Mouse (Mus musculus): ENCODE data around the gene Gm15127. TPM values are rescaled to one million over a fixed set of nuclear protein-coding genes. Genes with fewer than 3 reads are reported as not detected.
"Not testable (repeated sequence)": the region's sequence is repeated elsewhere in the genome, so short reads cannot be mapped to it uniquely, and the experiment has no call there.

Gene Gm15127
- not detected in 2 replicates for polyA plus RNA-seq (2016; fragmentation: Nextera tagmentation; extraction: Ambion mirVana)

DNA sequence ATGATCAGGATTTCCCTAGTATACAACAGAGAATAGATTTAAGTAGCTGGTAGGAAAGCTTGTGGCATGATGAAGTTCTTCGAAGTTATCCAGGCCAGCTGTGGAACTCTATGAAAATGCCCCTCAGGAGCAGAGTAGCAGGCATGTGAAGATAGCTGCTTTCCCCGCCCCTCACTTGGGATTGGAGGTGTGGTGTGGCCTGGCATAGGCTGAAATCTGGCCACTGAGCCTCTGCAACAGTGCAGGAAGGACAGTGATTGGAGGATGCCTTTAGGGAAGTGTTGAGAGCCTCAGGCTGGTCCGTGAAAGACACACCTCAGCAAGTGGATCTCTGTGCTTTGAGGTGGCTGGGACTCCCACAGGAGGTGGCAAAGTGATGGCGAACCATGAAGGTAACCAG is at the start of gene Gm15127:
Gene Gm15127, plus strand, starts transcription at position 301 of the 400 bp plus-strand sequence.
- H3K36me3 ChIP-seq; H3K9me3 ChIP-seq; H3K27ac ChIP-seq; ATAC-seq (ENCODE audit: insufficient number of reproducible peaks, insufficient read depth, low FRiP score, low TSS enrichment); H3K4me1 ChIP-seq; H3K27me3 ChIP-seq; H3K4me3 ChIP-seq; H3K4me2 ChIP-seq (replicated peaks); H3K9ac ChIP-seq: not testable (repeated sequence)
- WGBS = 89% methylated on average over 3 of the region's 4 CpGs

DNA sequence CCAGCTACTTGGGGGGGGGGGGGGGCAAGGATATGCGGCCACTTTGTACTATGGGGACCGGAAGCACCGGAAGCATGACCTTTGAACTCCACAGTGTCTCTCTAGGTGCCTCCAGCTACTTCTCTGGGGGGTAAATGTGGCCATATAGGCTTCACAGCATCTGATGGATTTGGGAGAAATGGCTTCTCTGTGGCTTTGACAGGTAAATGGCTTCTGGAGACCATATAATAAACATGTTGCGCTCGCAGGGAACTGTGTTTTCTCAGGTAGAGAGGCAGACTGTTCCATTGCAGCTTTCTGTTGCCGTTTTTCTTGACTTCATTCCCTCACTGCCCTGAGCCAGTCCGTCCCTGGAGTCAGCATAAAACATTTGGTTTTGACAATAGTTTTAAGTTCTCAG is 48.3 kb upstream of the Gm15127 start, which contains the start of gene Gm8334:
Gene Gm8334, minus strand, starts transcription at position 101 of the 400 bp plus-strand sequence.
- not testable (repeated sequence) for H3K4me2 ChIP-seq (replicated peaks); H3K9me3 ChIP-seq; H3K9ac ChIP-seq; H3K27ac ChIP-seq; H3K36me3 ChIP-seq; H3K27me3 ChIP-seq; H3K4me1 ChIP-seq; H3K4me3 ChIP-seq; ATAC-seq (ENCODE audit: insufficient number of reproducible peaks, insufficient read depth, low FRiP score, low TSS enrichment)
- WGBS = 76% methylated on average over 4 of the region's 7 CpGs

GRCm38 (mm10) chrX:148676290-148676689 is 12.9 kb downstream of the Gm15127 start:
- not testable (repeated sequence) for H3K4me2 ChIP-seq (replicated peaks); H3K27ac ChIP-seq; H3K4me3 ChIP-seq; H3K4me1 ChIP-seq; H3K9ac ChIP-seq; H3K36me3 ChIP-seq; H3K27me3 ChIP-seq; H3K9me3 ChIP-seq; ATAC-seq (ENCODE audit: insufficient number of reproducible peaks, insufficient read depth, low FRiP score, low TSS enrichment)
- 23% methylated on average over 1 of the region's 1 CpGs for WGBS

Other genes with a start within 250 kb of the Gm15127 start
- not detected in 2 replicates for gene Gm15114, start 174.6 kb upstream of the Gm15127 start, polyA plus RNA-seq (2016; fragmentation: Nextera tagmentation; extraction: Ambion mirVana)
- gene Gm8334, start 48.4 kb upstream of the Gm15127 start, polyA plus RNA-seq (2016; fragmentation: Nextera tagmentation; extraction: Ambion mirVana) = not detected in 2 replicates
- gene Luzp4, start 194.0 kb downstream of the Gm15127 start, polyA plus RNA-seq (2016; fragmentation: Nextera tagmentation; extraction: Ambion mirVana) = not detected in 2 replicates

Measured in embryonic facial prominence, embryonic 12.5 days (tissue).